Mouse (Mus musculus) MEL (cell line): ENCODE results near the gene Prrc2b. TPM values are rescaled to one million over a fixed set of nuclear protein-coding genes. Genes with fewer than 3 reads are reported as not detected.

Experiments
- DNase-seq: peaks from one replicate; pipeline ENCODE4 v3.0.0; 2011; ENCODE audit warnings: low read depth, low spot score
- H3K27ac ChIP-seq: 2 replicates; pipeline ENCODE4 v1.5.1; 2012; ENCODE audit warnings: low read depth, mild to moderate bottlenecking, control low read depth, low read length, moderate library complexity; ENCODE audit not compliant: control insufficient read depth
- H3K27me3 ChIP-seq, 2 experiments: fragments of 150-350 bp in 1 of 2; sonication (generic) in 1 of 2; 2 replicates each; pipeline ENCODE4 v1.6.1; 2012; ENCODE audit warnings: low read length in 2 of 2, mild to moderate bottlenecking in 2 of 2, improper control_type of control experiment in 1 of 2, moderate library complexity in 1 of 2; ENCODE audit not compliant: insufficient read depth in 2 of 2, control insufficient read depth in 1 of 2
- H3K36me3 ChIP-seq, 2 experiments: 2 replicates each; pipeline ENCODE4 v1.6.1; 2012 to 2014; ENCODE audit warnings: low read length in 2 of 2, improper control_type of control experiment in 1 of 2, inconsistent platforms in 1 of 2, mild to moderate bottlenecking in 1 of 2; ENCODE audit not compliant: insufficient read depth in 2 of 2, control insufficient read depth in 1 of 2
- H3K4me1 ChIP-seq, 2 experiments: fragments of 150-350 bp in 1 of 2; sonication (generic) in 1 of 2; 2 replicates each; pipeline ENCODE4 v1.6.1; 2012; ENCODE audit warnings: low read length in 2 of 2, improper control_type of control experiment in 1 of 2, mild to moderate bottlenecking in 1 of 2; ENCODE audit not compliant: insufficient read depth in 2 of 2, control insufficient read depth in 1 of 2
- H3K4me3 ChIP-seq, 2 experiments: fragments of 150-350 bp in 1 of 2; sonication (generic) in 1 of 2; 2 replicates each; pipeline ENCODE4 v1.5.1; 2012; ENCODE audit warnings: low read depth in 2 of 2, low read length in 2 of 2, mild to moderate bottlenecking in 2 of 2, moderate library complexity in 2 of 2, control low read depth in 1 of 2, improper control_type of control experiment in 1 of 2; ENCODE audit not compliant: control insufficient read depth in 1 of 2, insufficient read depth in 1 of 2
- H3K79me2 ChIP-seq: 2 replicates; pipeline ENCODE4 v1.6.1; 2012; ENCODE audit warnings: mild to moderate bottlenecking, low read length, moderate library complexity; ENCODE audit not compliant: control insufficient read depth, poor library complexity, insufficient read depth
- H3K9ac ChIP-seq: 2 replicates; pipeline ENCODE4 v1.6.1; 2012; ENCODE audit warnings: low read depth, mild to moderate bottlenecking, control low read depth, low read length, moderate library complexity; ENCODE audit not compliant: control insufficient read depth, poor library complexity, severe bottlenecking
- H3K9me3 ChIP-seq: fragments of 150-350 bp; sonication (generic); replicated peaks from 2 replicates; pipeline ENCODE4 v1.6.1; 2012; ENCODE audit warnings: mild to moderate bottlenecking, low read length, improper control_type of control experiment, moderate library complexity; ENCODE audit not compliant: insufficient read depth
- CHD2 ChIP-seq: IDR thresholded peaks from 2 replicates; pipeline ENCODE4 v1.6.1; 2011; ENCODE audit warnings: low read length, improper control_type of control experiment
- CTCF ChIP-seq, 3 experiments: IDR thresholded peaks in 2 of 3; conservative IDR thresholded peaks in 1 of 3; 2 replicates each; pipeline ENCODE4 v1.5.1; 2011 to 2012; ENCODE audit warnings: low read length in 3 of 3, low read depth in 2 of 3, mild to moderate bottlenecking in 2 of 3, improper control_type of control experiment in 1 of 3, inconsistent platforms in 1 of 3, mixed read lengths in 1 of 3, moderate library complexity in 1 of 3; ENCODE audit not compliant: control insufficient read depth in 1 of 3, insufficient read depth in 1 of 3, poor library complexity in 1 of 3, severe bottlenecking in 1 of 3
- ELF1 ChIP-seq: IDR thresholded peaks from 2 replicates; pipeline ENCODE4 v1.6.1; 2014; ENCODE audit warnings: low read depth, mild to moderate bottlenecking, inconsistent platforms, low read length, improper control_type of control experiment, moderate library complexity
- EP300 ChIP-seq, 2 experiments: IDR thresholded peaks; 2 replicates each; pipeline ENCODE4 v1.6.1; 2011; ENCODE audit warnings: improper control_type of control experiment in 2 of 2, low read length in 2 of 2, low read depth in 1 of 2, mild to moderate bottlenecking in 1 of 2
- ETS1 ChIP-seq: IDR thresholded peaks from 2 replicates; pipeline ENCODE4 v1.6.1; 2012; ENCODE audit warnings: low read depth, mild to moderate bottlenecking, inconsistent platforms, low read length, improper control_type of control experiment, moderate library complexity
- HCFC1 ChIP-seq: IDR thresholded peaks from 2 replicates; pipeline ENCODE4 v1.6.1; 2012; ENCODE audit warnings: low read depth, mild to moderate bottlenecking, inconsistent platforms, low read length, improper control_type of control experiment, moderate library complexity
- JUND ChIP-seq: IDR thresholded peaks from 2 replicates; pipeline ENCODE4 v1.6.1; 2011; ENCODE audit warnings: low read depth, mild to moderate bottlenecking, improper control_type of control experiment, low read length
- KAT2A ChIP-seq: conservative IDR thresholded peaks from 2 replicates; pipeline ENCODE4 v1.6.1; 2012; ENCODE audit warnings: low read depth, low read length, improper control_type of control experiment, inconsistent platforms
- MAFK ChIP-seq: IDR thresholded peaks from 2 replicates; pipeline ENCODE4 v1.6.1; 2011; ENCODE audit warnings: low read depth, mild to moderate bottlenecking, low read length, improper control_type of control experiment, borderline replicate concordance
- MAX ChIP-seq: IDR thresholded peaks from 2 replicates; pipeline ENCODE4 v1.6.1; 2011; ENCODE audit warnings: low read length, improper control_type of control experiment
- MEF2A ChIP-seq: IDR thresholded peaks from 2 replicates; pipeline ENCODE4 v1.6.1; 2014; ENCODE audit warnings: low read depth, mild to moderate bottlenecking, inconsistent platforms, low read length, improper control_type of control experiment; ENCODE audit not compliant: poor library complexity, insufficient replicate concordance, severe bottlenecking; ENCODE audit errors: extremely low read depth
- MXI1 ChIP-seq: IDR thresholded peaks from 2 replicates; pipeline ENCODE4 v1.6.1; 2011; ENCODE audit warnings: mild to moderate bottlenecking, low read depth, low read length, improper control_type of control experiment
- MYB ChIP-seq: IDR thresholded peaks from 2 replicates; pipeline ENCODE4 v1.6.1; 2011; ENCODE audit warnings: mild to moderate bottlenecking, low read depth, low read length, improper control_type of control experiment
- MYC ChIP-seq: IDR thresholded peaks from 2 replicates; pipeline ENCODE4 v1.6.1; 2011; ENCODE audit warnings: low read depth, mild to moderate bottlenecking, low read length, improper control_type of control experiment, moderate library complexity
- NRF1 ChIP-seq: IDR thresholded peaks from 2 replicates; pipeline ENCODE4 v1.6.1; 2014; ENCODE audit warnings: low read depth, mild to moderate bottlenecking, inconsistent platforms, low read length, improper control_type of control experiment, moderate library complexity; ENCODE audit not compliant: poor library complexity, insufficient read depth, severe bottlenecking
- POLR2A ChIP-seq, 2 experiments: IDR thresholded peaks; 2 replicates each; pipeline ENCODE4 v1.6.1; 2011 to 2012; ENCODE audit warnings: low read length in 2 of 2, mild to moderate bottlenecking in 2 of 2, control low read depth in 1 of 2, improper control_type of control experiment in 1 of 2, low read depth in 1 of 2, moderate library complexity in 1 of 2; ENCODE audit not compliant: control insufficient read depth in 1 of 2, insufficient read depth in 1 of 2, poor library complexity in 1 of 2
- POLR2AphosphoS5 ChIP-seq: IDR thresholded peaks from 2 replicates; pipeline ENCODE4 v1.6.1; 2012; ENCODE audit warnings: low read depth, borderline replicate concordance, mild to moderate bottlenecking, inconsistent platforms, low read length, moderate library complexity, mixed read lengths
- RAD21 ChIP-seq: IDR thresholded peaks from 2 replicates; pipeline ENCODE4 v1.6.1; 2011; ENCODE audit warnings: mild to moderate bottlenecking, low read depth, low read length, improper control_type of control experiment
- RCOR1 ChIP-seq: IDR thresholded peaks from 2 replicates; pipeline ENCODE4 v1.6.1; 2012; ENCODE audit warnings: low read depth, mild to moderate bottlenecking, inconsistent platforms, low read length, improper control_type of control experiment
- SIN3A ChIP-seq: IDR thresholded peaks from 2 replicates; pipeline ENCODE4 v1.6.1; 2012; ENCODE audit warnings: low read length, improper control_type of control experiment, inconsistent platforms
- SMC3 ChIP-seq: IDR thresholded peaks from 2 replicates; pipeline ENCODE4 v1.6.1; 2011; ENCODE audit warnings: low read depth, low read length, improper control_type of control experiment
- TBP ChIP-seq: IDR thresholded peaks from 2 replicates; pipeline ENCODE4 v1.8.0; 2011; ENCODE audit warnings: low read depth, low read length, improper control_type of control experiment
- UBTF ChIP-seq: IDR thresholded peaks from 2 replicates; pipeline ENCODE4 v1.6.1; 2012; ENCODE audit warnings: low read depth, mild to moderate bottlenecking, inconsistent platforms, low read length, improper control_type of control experiment, moderate library complexity, borderline replicate concordance; ENCODE audit not compliant: insufficient read depth
- USF2 ChIP-seq, 2 experiments: IDR thresholded peaks; 2 replicates each; pipeline ENCODE4 v1.6.1; 2011 to 2012; ENCODE audit warnings: improper control_type of control experiment in 2 of 2, low read length in 2 of 2, borderline replicate concordance in 1 of 2, inconsistent platforms in 1 of 2, low read depth in 1 of 2, mild to moderate bottlenecking in 1 of 2; ENCODE audit not compliant: insufficient read depth in 1 of 2
- ZKSCAN1 ChIP-seq: IDR thresholded peaks from 2 replicates; pipeline ENCODE4 v1.6.1; 2012; ENCODE audit warnings: low read depth, mild to moderate bottlenecking, inconsistent platforms, low read length, improper control_type of control experiment, moderate library complexity
- ZMIZ1 ChIP-seq: IDR thresholded peaks from 2 replicates; pipeline ENCODE4 v1.6.1; 2012; ENCODE audit warnings: low read depth, mild to moderate bottlenecking, inconsistent platforms, low read length, improper control_type of control experiment, moderate library complexity
- ZNF384 ChIP-seq: IDR thresholded peaks from 2 replicates; pipeline ENCODE4 v1.6.1; 2012; ENCODE audit warnings: low read depth, mild to moderate bottlenecking, inconsistent platforms, low read length, improper control_type of control experiment
- polyA plus RNA-seq, 2 experiments: library from polyadenylated mRNA; stranded (reverse) in 1 of 2; unstranded in 1 of 2; fragments of >175 nt in 1 of 2; fragments of >200 nt in 1 of 2; gene quantifications; 2 replicates each; pipeline versions ENCODE4 v1.2.1 to v1.2.4; 2012; ENCODE audit warnings: low replicate concordance in 2 of 2, low read depth in 1 of 2; ENCODE audit not compliant: insufficient read length in 2 of 2, insufficient read depth in 1 of 2, missing spikeins in 1 of 2
- total RNA-seq: library from RNA; depleted of rRNA; stranded (reverse); fragments of 300-350 nt; gene quantifications from 2 replicates; pipeline ENCODE4 v1.2.3, GENCODE M21; 2012

The Prrc2b gene
- total and polyA plus RNA-seq, 3 experiments, result 14.8 to 42.9 (median 42.2) TPM

GRCm38 (mm10) chr2:32235433-32235832, 84.6 kb downstream of the Prrc2b start:
- H3K27ac ChIP-seq, result peak overlapping the region; percentile 82
- H3K4me1 ChIP-seq, result peaks cover 15 to 29% of the 10 kb centered on the region in 2 experiments
- no peaks in the 10 kb centered on the region for H3K27me3 ChIP-seq
- DNase-seq, result peak; percentile 40
- peak overlapping the region; percentile 78 for H3K9ac ChIP-seq
- peaks cover 4% of the 10 kb centered on the region; the same call in 1 of the 2 replicates for H3K79me2 ChIP-seq
- peak overlapping the region; percentile 67 to 70 for H3K4me3 ChIP-seq
- H3K36me3 ChIP-seq, result peaks cover 0 to 38% of the 10 kb centered on the region in 2 experiments; a peak in 3 of 4 replicates
- no peaks in the 10 kb centered on the region for H3K9me3 ChIP-seq
- TF ChIP-seq KAT2A (no peak), MYB (no peak), MEF2A (no peak), MYC (no peak), ETS1 (no peak), RCOR1 (no peak), USF2 (IDR thresholded peaks at IDR 0.05; ENCODE audit: borderline replicate concordance in 1 of 2, insufficient read depth in 1 of 2, low read depth in 1 of 2, low read length in 2 of 2) (no peak), HCFC1 (no peak), JUND (no peak), MXI1 (no peak), TBP (no peak), RAD21 (no peak), POLR2AphosphoS5 (no peak), MAX (no peak), MAFK (no peak), UBTF (no peak), SMC3 (no peak)
- TF ChIP-seq, all 39 proteins: peak for 0

- peaks cover 0 to 38% of the 10 kb centered on the region in 2 experiments; a peak in 3 of 4 replicates for H3K36me3 ChIP-seq
- peak within 1 kb of the TSS; percentile 67 to 77 for H3K4me3 ChIP-seq
- peaks cover 4% of the 10 kb centered on the region; the same call in 1 of the 2 replicates for H3K79me2 ChIP-seq
- peaks cover 15 to 29% of the 10 kb centered on the region in 2 experiments for H3K4me1 ChIP-seq
- peak; percentile 97 for DNase-seq
- no peaks in the 10 kb centered on the region for H3K27me3 ChIP-seq
- H3K27ac ChIP-seq, result peak within 1 kb of the TSS; percentile 82
- H3K9me3 ChIP-seq, result no peaks in the 10 kb centered on the region
- H3K9ac ChIP-seq, result peak within 1 kb of the TSS; percentile 83
- TF ChIP-seq HCFC1 (peak; percentile 95), MAX (peak; percentile 85), TBP (peak; percentile 80), ZMIZ1 (peak; percentile 57; the same call in 1 of the 2 replicates), MYC (peak; percentile 82), ZNF384 (0 out of 2 replicates have a peak, but pooled peaks have one; percentile 20), CHD2 (no peak), POLR2A (IDR thresholded peaks at IDR 0.05; ENCODE audit: control insufficient read depth in 1 of 2, insufficient read depth in 1 of 2, low read depth in 1 of 2, low read length in 2 of 2, poor library complexity in 1 of 2) (peak; percentile 74 to 97; a peak in 3 of 4 replicates), SMC3 (no peak), ZKSCAN1 (peak; percentile 47; the same call in 1 of the 2 replicates), SIN3A (peak; percentile 99), ELF1 (peak; percentile 57; the same call in 1 of the 2 replicates), MYB (peak; percentile 94), CTCF (IDR thresholded peaks at IDR 0.05 in 2 of 3, conservative IDR thresholded peaks at IDR 0.05 in 1 of 3; ENCODE audit: control insufficient read depth in 1 of 3, insufficient read depth in 1 of 3, low read depth in 2 of 3, low read length in 3 of 3, poor library complexity in 1 of 3, severe bottlenecking in 1 of 3) (no peak), MXI1 (peak; percentile 97), EP300 (IDR thresholded peaks at IDR 0.05; ENCODE audit: low read depth in 1 of 2, low read length in 2 of 2) (peak in 1 of 2 experiments; percentile 69; a peak in 2 of 4 replicates), NRF1 (peak; percentile 99), ETS1 (peak; percentile 49)
These were observed 85.2 kb downstream of the Prrc2b start, which contains the start of gene Pomt1 for GRCm38 (mm10) chr2:32235886-32236759. TSS of gene Pomt1 (plus strand) at chr2:32236590.
